Mouse (Mus musculus) testis, adult 2 months (tissue): ENCODE data around the gene Gsta1.

Experiments
- CTCF ChIP-seq: fragments of 200-500 bp; IDR thresholded peaks from 2 replicates; pipeline ENCODE4 v1.5.1; 2012; ENCODE audit warnings: low read depth, mild to moderate bottlenecking, inconsistent platforms, low read length, moderate library complexity; ENCODE audit not compliant: control insufficient read depth, insufficient read depth, insufficient replicate concordance
- POLR2A ChIP-seq: fragments of 200-500 bp; IDR thresholded peaks from 2 replicates; pipeline ENCODE4 v1.6.1; 2012; ENCODE audit warnings: low read depth, mild to moderate bottlenecking, inconsistent platforms, low read length, moderate library complexity; ENCODE audit not compliant: control insufficient read depth

- TF ChIP-seq CTCF = no peak
- TF ChIP-seq POLR2A = no peak
Observed at GRCm38 (mm10) chr9:78190651-78191634, 39.5 kb upstream of the Gsta1 start.
